Mouse (Mus musculus) CH12.LX (cell line): ENCODE measurements around the gene Styx. TPM values are rescaled to one million over a fixed set of nuclear protein-coding genes. Genes with fewer than 3 reads are reported as not detected.
A peak's percentile ranks its signal among the peaks of the same experiment; 100 is the strongest.

ENCODE experiments used
- DNase-seq: peaks from one replicate; pipeline ENCODE4 v3.0.0-alpha.2; 2013; ENCODE audit errors: extremely low read depth
- H3K27ac ChIP-seq: 2 replicates; pipeline ENCODE4 v1.5.1; 2012; ENCODE audit warnings: low read depth, mild to moderate bottlenecking, control low read depth, moderate library complexity; ENCODE audit not compliant: insufficient read depth
- H3K27me3 ChIP-seq: replicated peaks from 2 replicates; pipeline ENCODE3; 2012; ENCODE audit warnings: inconsistent platforms
- H3K36me3 ChIP-seq, 2 experiments: replicated peaks in 1 of 2; 2 replicates each; pipeline versions ENCODE3 to v1.6.1; 2012; ENCODE audit warnings: inconsistent platforms in 1 of 2, low read length in 1 of 2, mild to moderate bottlenecking in 1 of 2, mixed read lengths in 1 of 2, moderate library complexity in 1 of 2; ENCODE audit not compliant: control insufficient read depth in 1 of 2, insufficient read depth in 1 of 2
- H3K4me1 ChIP-seq, 2 experiments: 2 replicates each; pipeline ENCODE4 v1.6.1; 2012; ENCODE audit warnings: inconsistent platforms in 1 of 2, moderate library complexity in 1 of 2; ENCODE audit not compliant: insufficient read depth in 2 of 2, control insufficient read depth in 1 of 2
- H3K4me2 ChIP-seq: 2 replicates; pipeline ENCODE4 v1.6.1; 2012; ENCODE audit warnings: low read depth, mild to moderate bottlenecking, control low read depth; ENCODE audit not compliant: poor library complexity, insufficient read depth, severe bottlenecking
- H3K4me3 ChIP-seq, 3 experiments: fragments of 150-350 bp in 1 of 3; sonication (generic) in 1 of 3; replicated peaks in 1 of 3; 2 replicates each; pipeline versions ENCODE3 to v1.5.1; 2011 to 2012; ENCODE audit warnings: low read depth in 2 of 3, low read length in 2 of 3, mild to moderate bottlenecking in 2 of 3, moderate library complexity in 2 of 3, control low read depth in 1 of 3, improper control_type of control experiment in 1 of 3, inconsistent platforms in 1 of 3, mixed read lengths in 1 of 3; ENCODE audit not compliant: poor library complexity in 1 of 3
- H3K79me2 ChIP-seq: replicated peaks from 2 replicates; pipeline ENCODE4 v1.6.1; 2012; ENCODE audit warnings: mild to moderate bottlenecking, moderate library complexity; ENCODE audit not compliant: control insufficient read depth, poor library complexity, insufficient read depth, severe bottlenecking; ENCODE audit errors: extremely low read depth
- H3K9ac ChIP-seq: 2 replicates; pipeline ENCODE4 v1.6.1; 2012; ENCODE audit warnings: low read depth, mild to moderate bottlenecking, control low read depth, moderate library complexity; ENCODE audit not compliant: insufficient read depth
- H3K9me3 ChIP-seq: replicated peaks from 2 replicates; pipeline ENCODE3; 2012; ENCODE audit warnings: low read length, inconsistent platforms, mixed read lengths
- CTCF ChIP-seq, 2 experiments: IDR thresholded peaks in 1 of 2; conservative IDR thresholded peaks in 1 of 2; 2 replicates each; pipeline ENCODE4 v1.5.1; 2011 to 2012; ENCODE audit warnings: low read depth in 2 of 2, low read length in 2 of 2, improper control_type of control experiment in 1 of 2, inconsistent platforms in 1 of 2, mild to moderate bottlenecking in 1 of 2, moderate library complexity in 1 of 2
- JUND ChIP-seq: conservative IDR thresholded peaks from 2 replicates; pipeline ENCODE4 v1.6.1; 2011; ENCODE audit warnings: low read depth, low read length, improper control_type of control experiment
- MAFK ChIP-seq: IDR thresholded peaks from 2 replicates; pipeline ENCODE4 v1.6.1; 2011; ENCODE audit warnings: low read length, improper control_type of control experiment; ENCODE audit not compliant: insufficient replicate concordance
- MXI1 ChIP-seq: IDR thresholded peaks from 2 replicates; pipeline ENCODE4 v1.6.1; 2011; ENCODE audit warnings: mild to moderate bottlenecking, low read depth, low read length, improper control_type of control experiment
- RAD21 ChIP-seq: IDR thresholded peaks from 2 replicates; pipeline ENCODE4 v1.6.1; 2011; ENCODE audit warnings: low read depth, mild to moderate bottlenecking, low read length, improper control_type of control experiment, moderate library complexity
- SMC3 ChIP-seq: IDR thresholded peaks from 2 replicates; pipeline ENCODE4 v1.6.1; 2011; ENCODE audit warnings: low read depth, low read length, improper control_type of control experiment
- USF2 ChIP-seq: conservative IDR thresholded peaks from 2 replicates; pipeline ENCODE4 v1.6.1; 2011; ENCODE audit warnings: low read depth, low read length, improper control_type of control experiment
- dilution Hi-C: fragments of 300-500 bp; cut with MboI; formaldehyde crosslinking; loops from 2 replicates; pipeline ENCODE4 v1.14.3; 2020; ENCODE audit warnings: low sequenced_read_pairs; ENCODE audit not compliant: extremely low pct_unique_long_range_greater_than_20kb, extremely low pct_ligation_motif_present
- in situ Hi-C: fragments of 300-500 bp; cut with MboI; formaldehyde crosslinking; loops from 3 replicates; pipeline ENCODE4 v1.14.3; 2019; ENCODE audit warnings: low sequenced_read_pairs, low pct_ligation_motif_present, low pct_unique_long_range_greater_than_20kb, mixed read lengths
- polyA plus RNA-seq: library from polyadenylated mRNA; unstranded; fragments of >175 nt; gene quantifications from 2 replicates; pipeline ENCODE4 v1.2.1, GENCODE M21; 2012; ENCODE audit warnings: low read depth; ENCODE audit not compliant: insufficient read length
- total RNA-seq, 2 experiments: library from RNA; depleted of rRNA; stranded (reverse); fragments of 300-350 nt in 1 of 2; fragments of >200 nt in 1 of 2; gene quantifications; 2 replicates each; pipeline ENCODE4 v1.2.3; 2012 to 2014

The Styx gene
- total and polyA plus RNA-seq, 3 experiments: 15.7 to 41.2 (median 21.8) TPM

DNA sequence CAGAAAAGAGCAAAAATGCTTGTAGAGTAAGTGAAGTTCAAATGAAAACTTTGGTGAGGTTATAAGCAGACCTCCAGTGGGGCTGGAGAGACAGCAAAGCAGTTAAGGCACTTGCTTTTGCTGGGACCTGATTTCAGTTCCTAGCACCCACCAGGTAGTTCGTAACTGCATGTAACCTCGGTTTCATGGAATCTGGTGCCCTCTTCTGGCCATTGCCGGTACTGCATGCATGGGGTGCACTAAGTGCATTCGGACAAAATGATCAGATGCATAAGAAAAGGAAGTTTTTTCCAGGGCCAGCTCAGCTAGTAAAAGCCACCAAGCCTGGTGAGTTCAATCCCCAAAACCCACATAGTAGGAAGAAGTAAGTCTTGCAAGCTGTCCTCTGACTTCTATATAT lies 81.1 kb downstream of the Styx start:
- Histone ChIP-seq H3K36me3 (no peaks in the 10 kb centered on the region), H3K27ac (no peak overlapping the region), H3K4me2 (no peak overlapping the region), H3K9me3 (peaks cover 15% of the 10 kb centered on the region), H3K9ac (no peak overlapping the region), H3K4me3 (no peak overlapping the region), H3K79me2 (no peaks in the 10 kb centered on the region), H3K27me3 (no peaks in the 10 kb centered on the region), H3K4me1 (no peaks in the 10 kb centered on the region)
- TF ChIP-seq USF2 (no peak), CTCF (conservative IDR thresholded peaks at IDR 0.05 in 1 of 2, IDR thresholded peaks at IDR 0.05 in 1 of 2; ENCODE audit: low read depth in 2 of 2, low read length in 2 of 2) (peak; percentile 41 to 51)
- DNase-seq: no peak
- dilution Hi-C loops: no loop called here
- in situ Hi-C loops: no loop called here

DNA sequence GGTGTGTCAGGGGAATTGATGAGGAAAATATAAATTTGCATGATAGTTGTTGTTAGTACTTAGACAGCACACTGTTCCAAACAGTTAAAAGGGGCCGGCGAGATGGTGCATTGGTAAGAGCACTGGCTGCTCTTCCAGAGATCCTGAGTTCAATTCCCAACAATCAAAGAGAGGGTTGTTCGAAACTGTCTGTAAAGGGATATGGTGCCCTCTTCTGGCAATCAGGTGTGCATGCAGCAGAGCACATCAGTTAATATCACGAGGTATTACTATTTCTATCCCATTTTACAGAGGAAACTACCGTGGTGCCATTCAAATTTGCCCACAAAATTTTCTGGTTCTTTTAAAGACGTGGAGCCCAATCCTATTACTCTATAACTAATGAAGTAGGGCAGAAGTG lies 83.3 kb downstream of the Styx start:
- no peaks in the 10 kb centered on the region for H3K4me1 ChIP-seq
- no peaks in the 10 kb centered on the region for H3K36me3 ChIP-seq
- peak; percentile 21 for DNase-seq
- no peak overlapping the region for H3K4me2 ChIP-seq
- dilution Hi-C loops: no loop called here
- no peak overlapping the region for H3K9ac ChIP-seq
- peaks cover 12% of the 10 kb centered on the region for H3K9me3 ChIP-seq
- H3K79me2 ChIP-seq: no peaks in the 10 kb centered on the region
- TF ChIP-seq MXI1: no peak
- no peak for TF ChIP-seq MAFK
- TF ChIP-seq RAD21: peak; percentile 48
- TF ChIP-seq CTCF (conservative IDR thresholded peaks at IDR 0.05 in 1 of 2, IDR thresholded peaks at IDR 0.05 in 1 of 2; ENCODE audit: low read depth in 2 of 2, low read length in 2 of 2): peak; percentile 57 to 69; a peak in 3 of 4 replicates
- TF ChIP-seq, all 38 proteins: peak for 2
- Histone ChIP-seq H3K27ac (no peak overlapping the region), H3K4me3 (no peak overlapping the region), H3K27me3 (no peaks in the 10 kb centered on the region)
- in situ Hi-C loops: no loop called here

DNA sequence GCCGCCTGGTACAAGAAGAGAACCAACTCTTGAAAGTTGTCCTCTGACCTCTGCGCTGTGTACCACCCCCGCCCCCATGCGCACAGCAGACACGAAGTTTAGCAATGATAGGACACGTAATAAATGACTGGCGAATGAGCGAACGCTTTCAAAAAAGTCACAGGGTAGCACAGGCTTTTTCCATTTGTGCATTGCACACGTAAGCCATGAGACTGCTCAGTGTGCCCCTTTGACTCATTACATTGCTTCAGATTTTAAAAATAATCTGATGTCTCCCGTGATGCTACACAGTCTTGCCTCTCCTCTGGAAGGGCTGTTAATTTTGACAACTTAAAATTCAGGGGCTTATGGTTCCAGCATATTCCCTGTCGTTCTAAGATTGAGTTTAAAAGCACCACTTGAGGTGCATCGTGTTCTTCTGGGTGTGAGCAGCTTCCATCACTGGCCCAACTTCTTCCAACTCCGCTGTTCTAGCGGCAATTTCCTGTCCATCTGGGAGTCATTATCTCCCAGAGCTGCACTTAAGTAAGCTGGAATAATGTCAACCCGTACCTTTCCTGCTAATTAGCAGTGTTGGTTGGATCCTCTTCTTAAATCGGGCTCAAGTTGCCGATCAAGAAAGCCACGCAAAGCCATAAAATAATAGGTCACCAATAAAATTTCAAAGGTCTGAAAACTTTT lies 87.5 kb downstream of the Styx start:
- dilution Hi-C loops: no loop called here
- TF ChIP-seq SMC3 (no peak), JUND (no peak)
- H3K9ac ChIP-seq: no peak overlapping the region
- no peaks in the 10 kb centered on the region; a peak in 1 of 4 replicates for H3K4me1 ChIP-seq
- no peak for DNase-seq
- no peak overlapping the region for H3K27ac ChIP-seq
- H3K36me3 ChIP-seq: no peaks in the 10 kb centered on the region
- H3K9me3 ChIP-seq: no peaks in the 10 kb centered on the region
- no peak overlapping the region for H3K4me2 ChIP-seq
- in situ Hi-C loops: no loop called here
- no peaks in the 10 kb centered on the region for H3K79me2 ChIP-seq
- no peaks in the 10 kb centered on the region for H3K27me3 ChIP-seq
- no peak overlapping the region for H3K4me3 ChIP-seq
